Mouse (Mus musculus) hematopoietic stem cell, adult 5-6 weeks (primary cell): ENCODE data around the gene Hist1h2be. TPM values are rescaled to one million over a fixed set of nuclear protein-coding genes. Genes with fewer than 3 reads are reported as not detected.
A peak's percentile ranks its signal among the peaks of the same experiment; 100 is the strongest.
"Not testable (repeated sequence)": the region's sequence is repeated elsewhere in the genome, so short reads cannot be mapped to it uniquely, and the experiment has no call there.

ENCODE experiments used
- ATAC-seq, 2 experiments: fragments of 125-278 bp in 1 of 2; replicated peaks in 1 of 2; 2 replicates each; pipeline ENCODE4 v1.8.0; 2016 to 2017; ENCODE audit warnings: inconsistent platforms in 2 of 2, mild to moderate bottlenecking in 2 of 2, moderate number of reproducible peaks in 2 of 2, low read depth in 1 of 2, moderate TSS enrichment in 1 of 2; ENCODE audit not compliant: low FRiP score in 2 of 2, poor library complexity in 2 of 2, severe bottlenecking in 2 of 2, insufficient read depth in 1 of 2, low TSS enrichment in 1 of 2
- total RNA-seq: library from RNA; stranded (forward); fragments of 172-1452, 232-1000 nt; gene quantifications from 2 replicates; pipeline ENCODE4 v1.2.3, GENCODE M21; 2017

The Hist1h2be gene
- total RNA-seq, 1 experiment from 2014 or later, result 51.7 TPM

- ATAC-seq, result no peak
Observed at GRCm38 (mm10) chr13:23576906-23577639, 43.9 kb downstream of the Hist1h2be start.

GRCm38 (mm10) chr13:23576351-23576881 lies 44.5 kb downstream of the Hist1h2be start:
- no peak for ATAC-seq

- ATAC-seq, result not testable (repeated sequence)
Observed at GRCm38 (mm10) chr13:23575864-23576313, 45.0 kb downstream of the Hist1h2be start.

GRCm38 (mm10) chr13:23575271-23575851 lies 45.6 kb downstream of the Hist1h2be start, which contains the start of gene Hist1h3d:
Gene Hist1h3d, plus strand, starts transcription at chr13:23575763.
- ATAC-seq, result peak; percentile 35 to 47; a peak in 3 of 4 replicates

GRCm38 (mm10) chr13:23574546-23575170 lies 46.3 kb downstream of the Hist1h2be start:
- not testable (repeated sequence) for ATAC-seq

- ATAC-seq, result peak; percentile 82 to 83
Observed at GRCm38 (mm10) chr13:23573898-23574524, 46.9 kb downstream of the Hist1h2be start, which contains the start of the genes Hist1h2bf and Hist1h2ad. Gene Hist1h2bf, minus strand, starts transcription at chr13:23574196. Gene Hist1h2ad, plus strand, starts transcription at chr13:23574381.

GRCm38 (mm10) chr13:23573034-23573897 lies 47.7 kb downstream of the Hist1h2be start:
- not testable (repeated sequence) for ATAC-seq

- ATAC-seq, result no peak
Observed at GRCm38 (mm10) chr13:23572218-23573033, 48.5 kb downstream of the Hist1h2be start.

GRCm38 (mm10) chr13:23571504-23572217 lies 49.3 kb downstream of the Hist1h2be start:
- peak; percentile 3 to 6; a peak in 1 of 4 replicates for ATAC-seq

- ATAC-seq, result peak; percentile 85 to 87
Observed at GRCm38 (mm10) chr13:23571022-23571503, 49.9 kb downstream of the Hist1h2be start, which contains the start of the genes Hist1h2ae and Hist1h2bg. Gene Hist1h2ae, minus strand, starts transcription at chr13:23571220. Gene Hist1h2bg, plus strand, starts transcription at chr13:23571396.

GRCm38 (mm10) chr13:23570261-23571021 lies 50.5 kb downstream of the Hist1h2be start:
- ATAC-seq, result not testable (repeated sequence)

- ATAC-seq, result no peak
Observed at GRCm38 (mm10) chr13:23564482-23564881, 56.4 kb downstream of the Hist1h2be start.

- peak; percentile 50 to 58; a peak in 3 of 4 replicates for ATAC-seq
Observed at GRCm38 (mm10) chr13:23562699-23563462, 58.0 kb downstream of the Hist1h2be start.
